Mouse (Mus musculus): ENCODE measurements around the gene Cby1.
A peak's percentile ranks its signal among the peaks of the same experiment; 100 is the strongest.
"Not testable (repeated sequence)": the region's sequence is repeated elsewhere in the genome, so short reads cannot be mapped to it uniquely, and the experiment has no call there.

Gene Cby1

GRCm38 (mm10) chr15:79658531-79659375, at the start of gene Cby1, which contains the start of gene Fam227a:
Cby1 (plus strand) TSS chr15:79659199.
Fam227a (minus strand) TSS chr15:79658956.
- peak; percentile 92 for DNase-seq (ENCODE audit: low read depth, low spot score)

GRCm38 (mm10) chr15:79609226-79609625, 49.8 kb upstream of the Cby1 start:
- DNase-seq (ENCODE audit: low read depth, low spot score): no peak

GRCm38 (mm10) chr15:79615501-79615900, 43.5 kb upstream of the Cby1 start:
- no peak for DNase-seq (ENCODE audit: low read depth, low spot score)

- no peak for DNase-seq (ENCODE audit: low read depth, low spot score)
Measured at GRCm38 (mm10) chr15:79616729-79617128, 42.3 kb upstream of the Cby1 start.

GRCm38 (mm10) chr15:79617135-79617534, 41.9 kb upstream of the Cby1 start:
- DNase-seq (ENCODE audit: low read depth, low spot score): no peak

GRCm38 (mm10) chr15:79618456-79618855, 40.5 kb upstream of the Cby1 start:
- no peak for DNase-seq (ENCODE audit: low read depth, low spot score)

GRCm38 (mm10) chr15:79619770-79620414, 39.1 kb upstream of the Cby1 start:
- DNase-seq (ENCODE audit: low read depth, low spot score): no peak

GRCm38 (mm10) chr15:79630471-79630870, 28.5 kb upstream of the Cby1 start:
- DNase-seq (ENCODE audit: low read depth, low spot score): no peak

GRCm38 (mm10) chr15:79641135-79641817, 17.7 kb upstream of the Cby1 start:
- DNase-seq (ENCODE audit: low read depth, low spot score): no peak

GRCm38 (mm10) chr15:79645483-79645882, 13.5 kb upstream of the Cby1 start:
- DNase-seq (ENCODE audit: low read depth, low spot score): no peak

- no peak for DNase-seq (ENCODE audit: low read depth, low spot score)
Measured at GRCm38 (mm10) chr15:79648130-79648529, 10.9 kb upstream of the Cby1 start.

- no peak for DNase-seq (ENCODE audit: low read depth, low spot score)
Measured at GRCm38 (mm10) chr15:79650569-79650968, 8.4 kb upstream of the Cby1 start.

- DNase-seq (ENCODE audit: low read depth, low spot score): no peak
Measured at GRCm38 (mm10) chr15:79651481-79651880, 7.5 kb upstream of the Cby1 start.

- DNase-seq (ENCODE audit: low read depth, low spot score): no peak
Measured at GRCm38 (mm10) chr15:79656451-79656850, 2.5 kb upstream of the Cby1 start.

- DNase-seq (ENCODE audit: low read depth, low spot score): peak; percentile 80
Measured at GRCm38 (mm10) chr15:79657837-79658530, 1.0 kb upstream of the Cby1 start.

- no peak for DNase-seq (ENCODE audit: low read depth, low spot score)
Measured at GRCm38 (mm10) chr15:79661852-79662251, 2.9 kb downstream of the Cby1 start.

- no peak for DNase-seq (ENCODE audit: low read depth, low spot score)
Measured at GRCm38 (mm10) chr15:79664666-79665065, 5.7 kb downstream of the Cby1 start.

GRCm38 (mm10) chr15:79669195-79669594, 10.2 kb downstream of the Cby1 start:
- DNase-seq (ENCODE audit: low read depth, low spot score): no peak

- peak; percentile 79 for DNase-seq (ENCODE audit: low read depth, low spot score)
Measured at GRCm38 (mm10) chr15:79670249-79670971, 11.4 kb downstream of the Cby1 start, which contains the start of gene Tomm22. Tomm22 (plus strand) TSS chr15:79670861.

- DNase-seq (ENCODE audit: low read depth, low spot score): no peak
Measured at GRCm38 (mm10) chr15:79670972-79671299, 11.9 kb downstream of the Cby1 start.

- not testable (repeated sequence) for DNase-seq (ENCODE audit: low read depth, low spot score)
Measured at GRCm38 (mm10) chr15:79671828-79672348, 12.9 kb downstream of the Cby1 start.
